Mouse (Mus musculus): Measurements from ENCODE around the gene Elmod1.
"Not testable (repeated sequence)": the region's sequence is repeated elsewhere in the genome, so short reads cannot be mapped to it uniquely, and the experiment has no call there.

Elmod1 gene

GRCm38 (mm10) chr9:53975122-53975518 lies at the start of gene Elmod1:
Gene Elmod1, minus strand, starts transcription at chr9:53975301.
- peak; percentile 77 for DNase-seq

GRCm38 (mm10) chr9:54022795-54023194 lies 47.7 kb upstream of the Elmod1 start:
- no peak for DNase-seq

- no peak for DNase-seq
These were observed 19.4 kb upstream of the Elmod1 start for GRCm38 (mm10) chr9:53994528-53994927.

- DNase-seq, result not testable (repeated sequence)
These were observed 17.5 kb upstream of the Elmod1 start for GRCm38 (mm10) chr9:53992567-53992966.

- no peak for DNase-seq
These were observed 15.8 kb upstream of the Elmod1 start for GRCm38 (mm10) chr9:53990921-53991320.

GRCm38 (mm10) chr9:53986972-53987371 lies 11.9 kb upstream of the Elmod1 start:
- no peak for DNase-seq

GRCm38 (mm10) chr9:53984868-53985267 lies 9.8 kb upstream of the Elmod1 start:
- no peak for DNase-seq

- peak; percentile 68 for DNase-seq
These were observed 576 bp downstream of the Elmod1 start for GRCm38 (mm10) chr9:53974328-53975121.

- DNase-seq, result peak; percentile 34
These were observed 1.2 kb downstream of the Elmod1 start for GRCm38 (mm10) chr9:53973929-53974327.

- DNase-seq, result no peak
These were observed 1.9 kb downstream of the Elmod1 start for GRCm38 (mm10) chr9:53973241-53973640.

- DNase-seq, result no peak
These were observed 2.7 kb downstream of the Elmod1 start for GRCm38 (mm10) chr9:53972358-53972757.

GRCm38 (mm10) chr9:53967610-53968368 lies 7.3 kb downstream of the Elmod1 start:
- DNase-seq, result peak; percentile 90

- no peak for DNase-seq
These were observed 18.1 kb downstream of the Elmod1 start for GRCm38 (mm10) chr9:53957021-53957420.

- DNase-seq, result no peak
These were observed 20.2 kb downstream of the Elmod1 start for GRCm38 (mm10) chr9:53954853-53955252.

- DNase-seq, result no peak
These were observed 27.6 kb downstream of the Elmod1 start for GRCm38 (mm10) chr9:53947463-53947862.

GRCm38 (mm10) chr9:53938555-53938954 lies 36.5 kb downstream of the Elmod1 start:
- DNase-seq, result no peak

- peak; percentile 64 for DNase-seq
These were observed 40.9 kb downstream of the Elmod1 start for GRCm38 (mm10) chr9:53934179-53934578.

GRCm38 (mm10) chr9:53933375-53933774 lies 41.7 kb downstream of the Elmod1 start:
- no peak for DNase-seq

- no peak for DNase-seq
These were observed 44.2 kb downstream of the Elmod1 start for GRCm38 (mm10) chr9:53930906-53931305.

- DNase-seq, result no peak
These were observed 54.0 kb downstream of the Elmod1 start for GRCm38 (mm10) chr9:53921061-53921460.

GRCm38 (mm10) chr9:53915929-53916721 lies 59.0 kb downstream of the Elmod1 start:
- DNase-seq, result no peak

- no peak for DNase-seq
These were observed 64.3 kb downstream of the Elmod1 start for GRCm38 (mm10) chr9:53910823-53911222.

- no peak for DNase-seq
These were observed 64.8 kb downstream of the Elmod1 start for GRCm38 (mm10) chr9:53910331-53910730.
